Mouse (Mus musculus) heart, postnatal 0 days (tissue): ENCODE measurements around the gene Smyd1.

Experiments
- CTCF ChIP-seq: IDR thresholded peaks from 2 replicates; pipeline ENCODE4 v1.5.1; 2016; ENCODE audit warnings: antibody characterized with exemption, control low read depth, low read depth
- EP300 ChIP-seq: IDR thresholded peaks from 2 replicates; pipeline ENCODE4 v1.6.1; 2016; ENCODE audit warnings: antibody characterized with exemption, low read depth

- no peak for TF ChIP-seq EP300
- TF ChIP-seq CTCF: no peak
These were observed 125.9 kb downstream of the Smyd1 start for GRCm38 (mm10) chr6:71196107-71196506.
